Mouse (Mus musculus) left cerebral cortex, postnatal 25 days (tissue): ENCODE data around the gene Dusp1. TPM values are rescaled to one million over a fixed set of nuclear protein-coding genes. Genes with fewer than 3 reads are reported as not detected.

Experiments used
- DNase-seq, 2 experiments: peaks; one replicate each; pipeline ENCODE4 v3.0.0; 2022; ENCODE audit warnings: low spot score in 2 of 2, mixed read lengths in 1 of 2
- intact Hi-C: fragments of 180-260 bp; cut with DNase I; formaldehyde crosslinking; loops from one replicate; pipeline ENCODE4 v1.15.1; 2025
- total RNA-seq, 2 experiments: library from RNA; stranded (reverse); gene quantifications; 2 replicates each; pipeline ENCODE4 v1.2.3; 2021

Gene Dusp1
- total RNA-seq, 2 experiments from 2014 or later: 32.7 to 47.7 TPM

- peak in 1 of 2 experiments; percentile 70 for DNase-seq
- intact Hi-C loops: no loop called here
These were observed 26.1 kb upstream of the Dusp1 start for GRCm38 (mm10) chr17:26587961-26588487.

- intact Hi-C loops: no loop called here
- DNase-seq: no peak
These were observed 22.7 kb upstream of the Dusp1 start for GRCm38 (mm10) chr17:26584558-26585136.

GRCm38 (mm10) chr17:26584063-26584462, 22.1 kb upstream of the Dusp1 start:
- no peak for DNase-seq
- intact Hi-C loops: no loop called here

GRCm38 (mm10) chr17:26583606-26584005, 21.7 kb upstream of the Dusp1 start:
- intact Hi-C loops: no loop called here
- DNase-seq: no peak

GRCm38 (mm10) chr17:26583056-26583455, 21.1 kb upstream of the Dusp1 start:
- intact Hi-C loops: no loop called here
- no peak for DNase-seq

- intact Hi-C loops: no loop called here
- peak in 1 of 2 experiments; percentile 54 for DNase-seq
These were observed 20.4 kb upstream of the Dusp1 start for GRCm38 (mm10) chr17:26582297-26582696.

GRCm38 (mm10) chr17:26580873-26581401, 19.0 kb upstream of the Dusp1 start:
- intact Hi-C loops: no loop called here
- DNase-seq: no peak

GRCm38 (mm10) chr17:26579396-26579795, 17.5 kb upstream of the Dusp1 start:
- no peak for DNase-seq
- intact Hi-C loops: loop anchor here (5.0 kb wide), 3 partner anchors 47 to 72 kb away; no protein-coding TSS in a partner anchor

GRCm38 (mm10) chr17:26578771-26579170, 16.8 kb upstream of the Dusp1 start:
- DNase-seq: no peak
- intact Hi-C loops: loop anchor here (5.0 kb wide), 3 partner anchors 46 to 71 kb away; no protein-coding TSS in a partner anchor

GRCm38 (mm10) chr17:26578162-26578561, 16.2 kb upstream of the Dusp1 start:
- no peak for DNase-seq
- intact Hi-C loops: loop anchor here (5.0 kb wide), 3 partner anchors 46 to 71 kb away; no protein-coding TSS in a partner anchor

- DNase-seq: no peak
- intact Hi-C loops: loop anchor here (5.0 kb wide), 3 partner anchors 45 to 70 kb away; no protein-coding TSS in a partner anchor
These were observed 15.4 kb upstream of the Dusp1 start for GRCm38 (mm10) chr17:26577309-26577708.

GRCm38 (mm10) chr17:26576833-26577232, 14.9 kb upstream of the Dusp1 start:
- no peak for DNase-seq
- intact Hi-C loops: loop anchor here (5.0 kb wide), 3 partner anchors 45 to 70 kb away; no protein-coding TSS in a partner anchor

GRCm38 (mm10) chr17:26575786-26576690, 14.1 kb upstream of the Dusp1 start:
- peak; percentile 51 to 92 for DNase-seq
- intact Hi-C loops: loop anchor here (5.0 kb wide), 3 partner anchors 44 to 69 kb away; no protein-coding TSS in a partner anchor

GRCm38 (mm10) chr17:26574701-26575100, 12.8 kb upstream of the Dusp1 start:
- intact Hi-C loops: loop anchor here (5.0 kb wide), 3 partner anchors 42 to 67 kb away; no protein-coding TSS in a partner anchor

GRCm38 (mm10) chr17:26574118-26574517, 12.2 kb upstream of the Dusp1 start:
- intact Hi-C loops: no loop called here
- DNase-seq: no peak

More at GRCm38 (mm10) chr17:26574701-26575100, 12.8 kb upstream of the Dusp1 start:
- no peak for DNase-seq

- intact Hi-C loops: no loop called here
- no peak for DNase-seq
These were observed 10.3 kb upstream of the Dusp1 start for GRCm38 (mm10) chr17:26572265-26572664.

GRCm38 (mm10) chr17:26571377-26571776, 9.4 kb upstream of the Dusp1 start:
- intact Hi-C loops: no loop called here
- DNase-seq: no peak

GRCm38 (mm10) chr17:26570651-26571118, 8.8 kb upstream of the Dusp1 start:
- DNase-seq: no peak
- intact Hi-C loops: no loop called here

GRCm38 (mm10) chr17:26569594-26570350, 7.8 kb upstream of the Dusp1 start:
- DNase-seq: no peak
- intact Hi-C loops: no loop called here
